Mouse (Mus musculus): ENCODE data around the gene Pi4k2b. TPM values are rescaled to one million over a fixed set of nuclear protein-coding genes. Genes with fewer than 3 reads are reported as not detected.
"Not testable (repeated sequence)": the region's sequence is repeated elsewhere in the genome, so short reads cannot be mapped to it uniquely, and the experiment has no call there.

Gene Pi4k2b
- total RNA-seq (2021), result 8.0 and 9.8 TPM in 2 replicates
- long read RNA-seq, transcript Pi4k2b-201 (10 exons, 3,139 nt), result major isoform, 29 of 37 reads
- long read RNA-seq, partial matches to known transcripts, result 0 of 37 reads
- long read RNA-seq, other reads (novel, unspliced or antisense), result 8 of 37 reads

GRCm38 (mm10) chr5:52741391-52742111, at the start of gene Pi4k2b:
Gene Pi4k2b (plus strand): TSS chr5:52741574.
- DNase-seq, result peak; percentile 86

- DNase-seq, result no peak
Observed at GRCm38 (mm10) chr5:52697291-52697690, 44.1 kb upstream of the Pi4k2b start.

GRCm38 (mm10) chr5:52697882-52698440, 43.4 kb upstream of the Pi4k2b start:
- DNase-seq, result not testable (repeated sequence)

GRCm38 (mm10) chr5:52704562-52704961, 36.8 kb upstream of the Pi4k2b start:
- no peak for DNase-seq

GRCm38 (mm10) chr5:52712704-52713103, 28.7 kb upstream of the Pi4k2b start:
- no peak for DNase-seq

GRCm38 (mm10) chr5:52716742-52717448, 24.5 kb upstream of the Pi4k2b start:
- no peak for DNase-seq

GRCm38 (mm10) chr5:52721003-52721402, 20.4 kb upstream of the Pi4k2b start:
- no peak for DNase-seq

- DNase-seq, result no peak
Observed at GRCm38 (mm10) chr5:52727747-52728146, 13.6 kb upstream of the Pi4k2b start.

- no peak for DNase-seq
Observed at GRCm38 (mm10) chr5:52732811-52733210, 8.6 kb upstream of the Pi4k2b start.

GRCm38 (mm10) chr5:52736046-52736445, 5.3 kb upstream of the Pi4k2b start:
- no peak for DNase-seq

- DNase-seq, result peak; percentile 42
Observed at GRCm38 (mm10) chr5:52742112-52742813, 889 bp downstream of the Pi4k2b start.

- DNase-seq, result no peak
Observed at GRCm38 (mm10) chr5:52743231-52743630, 1.9 kb downstream of the Pi4k2b start.

- DNase-seq, result no peak
Observed at GRCm38 (mm10) chr5:52746920-52747319, 5.5 kb downstream of the Pi4k2b start.

GRCm38 (mm10) chr5:52748732-52749131, 7.4 kb downstream of the Pi4k2b start:
- DNase-seq, result no peak

- no peak for DNase-seq
Observed at GRCm38 (mm10) chr5:52753146-52753545, 11.8 kb downstream of the Pi4k2b start.

GRCm38 (mm10) chr5:52754196-52754595, 12.8 kb downstream of the Pi4k2b start:
- no peak for DNase-seq

GRCm38 (mm10) chr5:52755337-52755736, 14.0 kb downstream of the Pi4k2b start:
- DNase-seq, result no peak

GRCm38 (mm10) chr5:52755989-52756388, 14.6 kb downstream of the Pi4k2b start:
- DNase-seq, result no peak

GRCm38 (mm10) chr5:52762586-52762985, 21.2 kb downstream of the Pi4k2b start:
- DNase-seq, result no peak

GRCm38 (mm10) chr5:52774267-52774666, 32.9 kb downstream of the Pi4k2b start:
- DNase-seq, result no peak

- no peak for DNase-seq
Observed at GRCm38 (mm10) chr5:52775237-52775636, 33.9 kb downstream of the Pi4k2b start, which contains the start of gene Zcchc4. Gene Zcchc4 (plus strand): TSS chr5:52775409.
